Mouse (Mus musculus) WW6 (cell line): ENCODE results near the gene Slc35a5.

ENCODE experiments used
- DNase-seq: peaks from one replicate; pipeline ENCODE4 v3.0.0-alpha.2; 2013; ENCODE audit warnings: low read depth, low spot score

Gene Slc35a5

DNA sequence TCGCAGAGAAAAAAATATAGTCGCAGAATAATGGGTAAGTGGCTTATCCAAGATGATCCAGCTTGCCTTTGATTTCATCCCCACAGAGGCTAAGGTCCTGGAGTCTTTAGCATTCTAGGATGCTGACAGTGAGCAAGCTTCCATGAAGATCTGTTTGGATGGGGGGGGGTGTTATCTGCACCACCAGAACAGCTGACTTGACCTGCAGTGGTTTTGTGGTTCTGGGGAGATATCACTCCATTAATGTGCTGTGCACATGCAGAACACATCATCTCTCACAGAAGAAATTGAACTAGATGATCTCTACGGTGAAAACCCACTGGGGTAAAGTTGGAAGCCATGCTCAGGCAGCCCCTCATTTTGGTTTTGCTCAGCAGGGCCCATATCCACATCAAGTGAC lies 41.3 kb downstream of the Slc35a5 start:
- no peak for DNase-seq

DNA sequence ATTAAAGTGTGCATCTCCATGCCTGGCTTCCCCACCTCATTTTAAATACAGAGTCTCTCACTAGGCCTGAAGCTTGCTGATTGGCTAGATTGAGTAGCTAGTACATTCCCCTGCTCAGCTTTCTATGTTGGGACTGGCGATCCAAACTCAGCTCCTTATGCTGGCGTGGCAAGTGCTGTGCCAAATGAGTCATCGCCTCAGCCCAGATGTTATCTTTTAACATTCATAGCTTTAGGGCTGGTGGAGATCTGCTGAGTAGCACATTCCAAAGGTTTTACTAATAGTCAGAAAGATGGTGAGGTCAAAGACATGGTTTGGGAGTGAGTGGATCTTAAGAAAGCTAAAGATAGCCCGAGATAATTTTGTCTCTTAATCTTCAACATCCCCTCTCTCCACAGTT lies 48.0 kb downstream of the Slc35a5 start:
- DNase-seq, result no peak

GRCm38 (mm10) chr16:45108203-45108878 lies 50.2 kb downstream of the Slc35a5 start:
- DNase-seq, result no peak

DNA sequence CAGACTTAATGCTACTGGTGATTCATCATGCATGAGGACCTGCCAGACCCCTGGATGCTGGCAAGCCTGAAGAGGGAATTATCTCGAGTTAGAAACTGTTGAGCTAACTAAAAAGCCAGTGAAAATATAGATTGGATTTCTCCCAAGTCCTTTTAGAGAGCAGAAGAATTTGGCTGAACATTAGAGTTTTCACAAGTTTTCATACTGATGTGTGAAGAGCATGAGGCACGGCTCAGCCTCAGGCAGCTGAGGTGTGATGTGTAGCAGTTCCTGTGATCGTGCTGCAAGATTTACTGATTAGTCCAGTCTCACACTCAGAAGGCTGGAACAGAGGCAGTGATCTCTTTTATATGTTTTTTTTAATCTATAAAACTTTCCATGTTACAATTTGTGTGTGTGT lies 53.5 kb downstream of the Slc35a5 start:
- DNase-seq, result no peak

- no peak for DNase-seq
Observed at GRCm38 (mm10) chr16:45100892-45101291, 57.6 kb downstream of the Slc35a5 start.

GRCm38 (mm10) chr16:45098886-45099210 lies 59.7 kb downstream of the Slc35a5 start:
- no peak for DNase-seq

GRCm38 (mm10) chr16:45098186-45098885 lies 60.2 kb downstream of the Slc35a5 start:
- no peak for DNase-seq

- DNase-seq, result no peak
Observed at GRCm38 (mm10) chr16:45097467-45097866, 61.0 kb downstream of the Slc35a5 start.

DNA sequence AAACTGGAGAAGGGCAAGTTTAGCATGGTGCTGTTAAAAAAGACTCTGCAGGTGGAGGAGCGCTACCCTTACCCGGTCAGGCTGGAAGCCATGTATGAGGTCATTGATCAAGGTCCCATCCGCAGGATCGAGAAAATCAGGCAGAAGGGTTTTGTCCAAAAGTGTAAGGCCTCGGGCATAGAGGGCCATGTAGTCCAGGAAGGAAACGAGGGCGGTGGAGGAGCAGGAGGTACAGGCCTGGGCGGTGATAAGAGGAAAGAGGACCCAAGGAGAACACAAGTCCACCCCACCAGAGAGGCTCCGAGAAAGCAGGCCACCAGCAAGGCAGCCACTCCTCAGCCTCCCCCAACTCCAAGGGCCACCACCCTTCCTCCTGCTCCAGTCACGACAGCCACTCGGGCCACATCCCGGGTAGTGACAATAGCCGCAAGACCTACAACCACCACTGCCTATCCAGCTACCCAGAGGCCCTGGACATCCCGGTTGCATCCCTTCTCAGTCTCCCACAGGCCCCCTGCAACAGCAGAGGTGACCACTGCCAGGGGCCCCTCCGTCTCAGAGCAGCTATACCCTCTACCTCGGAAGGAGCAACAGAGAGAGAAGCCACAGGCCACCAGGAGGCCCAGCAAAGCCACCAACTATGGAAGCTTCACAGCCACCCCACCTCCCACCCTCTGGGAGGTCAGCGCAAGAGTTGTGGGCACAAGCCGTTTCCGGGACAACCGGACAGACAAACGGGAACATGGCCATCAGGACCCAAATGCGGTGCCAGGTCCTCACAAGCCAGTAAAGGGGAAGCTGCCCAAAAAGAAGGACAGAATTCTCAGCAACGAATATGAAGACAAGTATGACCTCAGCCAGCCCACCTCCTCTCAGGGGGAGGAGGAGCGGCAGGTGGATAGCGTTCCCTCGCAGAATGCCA lies 62.7 kb downstream of the Slc35a5 start:
- no peak for DNase-seq

GRCm38 (mm10) chr16:45095030-45095429 lies 63.5 kb downstream of the Slc35a5 start:
- no peak for DNase-seq

DNA sequence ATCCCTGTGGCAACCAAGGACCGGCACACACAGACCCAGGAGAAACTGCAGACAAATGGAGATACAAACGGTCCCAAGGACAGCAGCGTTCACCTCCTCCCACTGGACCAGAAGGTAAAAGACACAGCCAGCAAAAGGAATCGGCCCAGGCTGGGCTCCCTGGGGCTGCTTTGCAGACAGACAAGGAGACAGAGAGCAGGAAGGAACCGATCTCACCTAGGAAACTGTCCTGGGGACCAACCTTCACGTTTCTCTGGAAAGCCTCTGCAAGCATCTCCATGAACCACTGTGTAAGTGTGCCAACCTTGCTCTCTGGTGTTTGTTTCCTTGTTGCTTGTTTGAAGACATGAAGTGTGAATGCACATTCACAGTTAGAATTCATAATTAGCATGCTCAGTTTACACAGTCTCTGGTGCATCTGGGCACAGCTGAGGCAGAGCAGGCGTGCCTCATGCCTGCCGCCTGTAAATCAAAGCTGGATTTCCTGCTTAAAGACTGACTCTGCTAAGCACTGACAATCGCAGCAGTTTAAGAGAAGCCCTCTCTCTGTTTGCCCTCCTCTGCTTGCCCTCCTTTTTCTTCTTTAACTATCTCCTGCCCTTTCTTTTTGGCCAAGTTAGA lies 64.3 kb downstream of the Slc35a5 start:
- no peak for DNase-seq

- no peak for DNase-seq
Observed at GRCm38 (mm10) chr16:45093137-45093731, 65.3 kb downstream of the Slc35a5 start, which contains the start of gene Ccdc80. Gene Ccdc80 (plus strand): TSS chr16:45093402.

DNA sequence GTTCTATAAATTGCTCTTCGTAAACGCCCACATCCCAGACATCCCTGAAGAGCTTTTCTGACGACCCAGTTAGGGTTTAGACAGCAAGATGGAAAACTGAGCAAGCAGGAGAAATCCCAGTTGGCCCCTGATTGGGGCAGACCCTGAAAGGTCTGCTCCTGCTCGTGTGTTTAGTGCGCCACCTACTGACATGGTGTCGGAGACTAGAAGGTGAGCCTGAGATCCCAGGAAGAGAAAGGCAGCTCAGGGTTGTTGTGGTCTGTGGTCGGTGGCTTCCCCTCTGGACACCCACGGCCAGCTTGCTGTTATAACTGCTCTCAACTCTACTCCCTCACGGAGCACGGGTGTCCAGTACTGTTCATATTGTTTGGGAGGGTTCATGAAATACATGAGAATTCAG lies 68.5 kb downstream of the Slc35a5 start:
- peak; percentile 43 for DNase-seq
